Mouse (Mus musculus) mouse embryonic stem cell (cell line): ENCODE results near the gene Soat2.
"Not testable (repeated sequence)": the region's sequence is repeated elsewhere in the genome, so short reads cannot be mapped to it uniquely, and the experiment has no call there.

Source experiments
- in situ Hi-C, 2 experiments: fragments of 300-500 bp; cut with MboI; formaldehyde crosslinking; loops; 1 replicate in 1 of 2; 3 replicates in 1 of 2; pipeline ENCODE4 v1.14.3; 2019 to 2020; ENCODE audit warnings: low sequenced_read_pairs in 2 of 2, low pct_unique_long_range_greater_than_20kb in 1 of 2, mixed read lengths in 1 of 2; ENCODE audit not compliant: unreplicated experiment in 1 of 2

Soat2 gene

DNA sequence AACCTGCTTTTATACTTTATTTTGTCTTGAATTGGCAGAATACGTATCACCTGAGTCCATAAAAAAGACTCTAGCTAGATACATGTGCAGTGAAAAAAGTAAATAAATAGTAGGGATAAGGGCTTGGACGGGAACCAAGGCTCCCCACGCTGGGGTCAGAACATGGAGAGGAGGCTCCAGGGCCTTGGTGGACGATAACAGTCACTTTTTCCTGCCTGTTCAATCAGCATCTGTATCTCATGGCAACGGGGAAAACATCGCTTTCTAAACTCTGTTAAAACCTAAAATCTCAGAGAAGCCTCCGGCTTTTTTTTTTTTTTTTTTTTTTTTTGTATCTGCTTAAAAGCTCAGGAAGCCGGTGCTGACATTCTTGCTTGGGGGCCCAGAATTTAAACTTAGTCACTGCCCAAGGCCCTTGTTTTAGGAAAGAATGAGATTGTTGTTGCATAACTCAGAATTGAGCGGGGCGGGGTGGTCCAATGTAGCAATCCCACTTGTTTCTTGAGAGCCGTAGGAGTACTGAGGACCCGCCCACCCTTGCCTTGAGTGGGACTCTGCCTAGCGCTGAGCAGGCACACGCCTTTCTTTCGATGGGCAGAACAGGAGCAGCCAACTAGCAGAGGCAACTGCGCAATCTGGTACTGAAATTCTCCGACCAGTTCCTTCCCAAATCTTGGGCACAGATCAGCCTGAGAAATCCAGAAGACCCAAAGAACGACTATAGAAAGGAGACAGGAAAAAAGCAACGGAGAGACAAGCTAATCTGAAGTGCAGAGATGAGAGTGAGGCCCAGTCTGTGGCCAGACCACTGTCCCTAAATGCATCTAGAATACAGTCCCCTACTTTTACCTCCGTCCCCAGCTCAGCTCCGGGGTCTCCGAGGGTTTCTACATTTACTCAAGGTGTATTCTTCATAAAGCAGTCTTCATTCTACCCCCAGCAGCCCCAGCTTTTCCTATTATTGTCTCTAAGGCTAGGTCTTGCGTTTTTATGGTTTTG, 7.1 kb upstream of the Soat2 start:
- in situ Hi-C loops, result no loop called here

DNA sequence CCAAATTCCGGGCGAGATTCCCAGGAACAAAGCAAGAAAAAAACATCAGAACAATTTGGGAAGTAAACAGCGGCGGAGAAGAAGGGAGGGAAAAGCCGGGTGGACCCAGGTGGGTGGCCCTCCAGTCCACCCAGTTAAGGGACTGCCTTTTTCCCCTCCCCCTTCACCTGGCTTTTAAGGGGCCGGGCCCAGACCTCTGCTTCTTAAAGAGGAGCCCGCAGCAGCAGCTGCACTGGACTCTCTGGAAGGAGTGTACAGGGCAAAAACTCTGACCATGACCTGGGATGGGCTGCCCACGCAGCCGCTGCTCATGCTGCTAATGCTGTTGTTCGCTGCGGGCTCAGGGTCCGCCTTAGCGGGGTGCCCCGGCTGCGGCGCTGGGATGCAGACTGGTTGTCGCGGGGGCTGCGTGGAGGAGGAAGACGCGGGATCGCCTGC, 6.0 kb upstream of the Soat2 start, which contains the start of gene Igfbp6:
Gene Igfbp6 (plus strand): TSS at position 89 of the 438 bp plus-strand sequence.
- in situ Hi-C loops, result no loop called here

DNA sequence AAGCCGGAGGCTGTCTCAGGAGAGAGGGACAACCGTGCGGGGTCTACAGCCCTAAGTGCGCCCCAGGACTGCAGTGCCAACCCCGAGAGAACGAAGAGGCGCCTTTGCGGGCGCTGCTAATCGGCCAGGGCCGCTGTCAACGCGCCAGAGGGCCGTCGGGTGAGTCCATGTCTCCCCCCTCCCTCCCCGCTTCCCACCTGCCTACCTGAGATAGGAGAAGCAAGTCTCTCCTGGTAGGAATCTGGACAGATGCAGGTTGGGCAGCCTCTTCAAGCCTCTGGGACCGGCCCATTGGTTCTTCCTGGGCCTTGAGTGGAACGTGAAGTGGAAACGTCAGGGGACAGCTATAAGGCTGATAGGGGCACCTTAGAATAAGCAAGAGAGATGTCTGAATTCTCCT, 5.6 kb upstream of the Soat2 start:
- in situ Hi-C loops, result no loop called here

DNA sequence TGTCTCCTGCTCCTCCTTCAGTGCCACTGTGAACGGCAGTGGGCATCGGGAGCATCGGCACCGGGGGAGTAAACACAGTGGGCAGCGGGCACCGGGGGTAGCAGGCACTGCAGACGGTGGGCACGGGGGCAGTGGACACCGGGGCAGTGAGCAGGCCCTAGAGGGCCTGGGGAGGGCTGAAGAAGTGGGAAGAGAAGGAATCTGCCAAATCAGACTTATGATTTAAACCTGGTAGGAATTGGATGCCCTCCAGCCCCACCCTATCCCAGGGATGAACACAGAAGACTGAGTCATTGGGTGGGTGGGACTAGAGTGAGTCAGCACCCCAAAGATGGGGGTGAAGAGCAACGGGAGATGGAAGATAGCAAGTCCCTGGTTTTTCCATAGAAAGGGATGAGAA, 5.0 kb upstream of the Soat2 start:
- in situ Hi-C loops, result no loop called here

DNA sequence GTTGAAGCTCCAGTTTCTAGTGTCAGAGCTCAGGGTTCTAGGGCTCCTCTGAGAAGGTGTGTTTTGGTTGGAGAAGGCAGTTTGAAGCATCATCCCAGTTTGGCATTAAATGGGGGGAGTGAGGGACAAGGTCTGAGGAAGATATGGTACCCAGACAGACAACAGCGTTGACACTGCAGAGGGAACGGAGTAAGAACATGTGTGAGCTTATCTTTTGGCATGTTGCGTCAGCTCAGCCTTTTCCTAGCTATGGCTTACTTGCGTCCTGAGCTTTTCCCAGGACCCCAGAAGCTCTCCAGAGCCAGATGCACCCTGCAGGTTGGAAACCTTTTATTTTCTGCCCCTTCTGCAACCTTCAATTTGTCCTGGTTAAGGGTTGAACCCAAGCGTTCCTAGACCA, 4.2 kb upstream of the Soat2 start:
- in situ Hi-C loops, result no loop called here

DNA sequence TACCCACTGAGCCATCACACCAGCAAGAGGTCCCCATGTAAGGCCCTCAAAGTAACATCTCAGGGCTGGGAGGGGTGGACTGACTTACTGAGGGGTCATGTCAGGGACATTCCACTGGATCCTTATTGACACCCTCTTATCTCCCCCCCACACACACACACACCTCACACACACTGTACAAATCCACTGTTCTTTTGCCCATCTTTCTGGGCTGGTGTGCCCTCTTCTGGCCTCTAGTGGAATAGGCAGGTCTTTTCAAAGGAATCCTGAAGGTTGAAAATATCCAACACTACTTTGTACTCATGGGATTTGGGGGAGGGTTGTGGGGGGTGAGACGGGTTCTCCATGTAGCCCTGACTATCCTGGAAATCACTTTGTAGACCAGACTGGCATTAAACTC, 3.4 kb upstream of the Soat2 start:
- in situ Hi-C loops, result no loop called here

DNA sequence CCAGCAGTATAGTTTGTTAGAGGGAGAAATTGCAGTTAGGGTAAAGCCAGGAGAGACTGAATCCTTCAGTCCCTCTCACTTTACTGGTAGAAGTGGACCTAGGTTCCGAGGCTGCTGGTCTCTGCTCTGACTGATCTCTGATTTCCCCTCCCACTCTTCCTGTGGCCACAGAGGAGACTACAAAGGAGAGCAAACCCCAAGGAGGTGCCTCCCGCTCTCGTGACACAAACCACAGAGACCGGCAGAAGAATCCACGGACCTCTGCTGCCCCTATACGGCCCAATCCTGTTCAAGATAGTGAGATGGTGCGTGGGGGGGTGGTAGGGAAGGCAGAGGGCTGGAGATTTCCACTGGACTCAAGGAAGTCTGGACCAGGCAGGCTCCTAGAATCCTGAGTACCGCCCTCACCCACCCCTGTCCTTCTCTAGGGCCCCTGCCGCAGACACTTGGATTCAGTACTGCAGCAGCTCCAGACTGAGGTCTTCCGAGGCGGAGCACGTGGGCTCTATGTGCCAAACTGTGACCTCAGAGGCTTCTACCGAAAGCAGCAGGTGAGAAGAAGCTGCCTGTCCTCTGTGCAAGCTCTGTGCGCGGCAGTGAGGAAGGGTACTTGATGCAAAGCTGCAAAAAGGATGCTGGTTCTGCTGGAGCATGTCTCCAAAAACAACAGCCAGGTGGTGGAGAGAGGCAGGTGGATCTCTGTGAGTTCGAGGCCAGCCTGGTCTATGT, 2.5 kb upstream of the Soat2 start:
- in situ Hi-C loops, result no loop called here

DNA sequence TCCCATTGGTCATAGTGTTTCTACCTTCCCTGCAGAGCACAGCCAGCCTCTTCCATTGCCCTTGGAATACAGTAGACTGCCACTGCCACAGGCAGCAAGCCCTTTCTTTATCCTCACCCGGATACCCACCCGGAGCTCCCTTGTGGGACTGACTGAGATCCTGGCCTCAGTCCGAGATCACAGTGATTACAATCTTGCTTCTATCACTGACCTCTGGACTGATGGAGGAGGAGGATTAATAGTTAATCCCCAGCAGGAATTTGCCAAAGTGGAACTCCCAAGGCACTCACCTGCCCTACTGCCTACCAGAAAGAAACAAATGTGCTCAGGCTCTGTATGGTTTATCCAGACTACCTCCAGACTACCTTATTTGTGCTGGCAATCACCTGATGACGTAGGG, 765 bp upstream of the Soat2 start:
- in situ Hi-C loops, result no loop called here

DNA sequence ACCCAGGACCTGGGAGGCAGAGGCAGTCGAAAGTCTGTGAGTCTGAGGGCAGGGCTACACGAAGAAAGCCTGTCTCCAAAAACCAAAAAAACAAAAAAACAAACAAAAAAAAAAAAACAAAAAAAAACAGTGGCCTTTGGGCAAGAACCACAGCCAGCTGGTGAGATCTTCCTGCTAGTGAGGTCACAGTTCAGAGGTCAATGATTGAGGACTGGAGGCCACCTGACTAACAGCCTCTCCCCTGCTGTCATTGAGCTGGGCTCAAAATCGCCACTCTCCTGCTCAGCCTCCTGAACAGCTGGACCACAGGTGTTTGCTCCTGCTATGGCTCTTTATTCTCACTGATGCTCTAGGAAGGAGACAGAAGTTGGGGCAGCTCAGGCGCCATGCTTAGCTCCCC, 2.3 kb downstream of the Soat2 start:
- in situ Hi-C loops, result no loop called here

DNA sequence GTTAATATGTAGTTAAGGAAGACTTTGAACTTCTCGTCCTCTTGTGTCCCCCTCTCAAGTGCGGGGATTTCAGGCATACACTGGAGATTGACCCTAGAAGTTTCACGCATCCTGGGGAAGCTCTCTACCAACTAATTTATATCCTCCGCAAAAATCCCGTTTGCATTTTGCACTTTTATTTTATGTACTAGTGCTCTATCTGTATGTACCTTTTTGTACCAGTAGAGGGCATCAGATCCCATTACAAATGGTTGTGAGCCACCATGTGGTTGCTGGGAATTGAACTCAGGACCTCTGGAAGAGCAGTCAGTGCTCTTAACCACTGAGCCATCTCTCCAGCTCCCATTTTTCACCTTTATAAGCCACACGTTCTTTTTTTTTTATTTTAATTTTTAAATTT, 4.7 kb downstream of the Soat2 start:
- in situ Hi-C loops, result not testable (repeated sequence)

DNA sequence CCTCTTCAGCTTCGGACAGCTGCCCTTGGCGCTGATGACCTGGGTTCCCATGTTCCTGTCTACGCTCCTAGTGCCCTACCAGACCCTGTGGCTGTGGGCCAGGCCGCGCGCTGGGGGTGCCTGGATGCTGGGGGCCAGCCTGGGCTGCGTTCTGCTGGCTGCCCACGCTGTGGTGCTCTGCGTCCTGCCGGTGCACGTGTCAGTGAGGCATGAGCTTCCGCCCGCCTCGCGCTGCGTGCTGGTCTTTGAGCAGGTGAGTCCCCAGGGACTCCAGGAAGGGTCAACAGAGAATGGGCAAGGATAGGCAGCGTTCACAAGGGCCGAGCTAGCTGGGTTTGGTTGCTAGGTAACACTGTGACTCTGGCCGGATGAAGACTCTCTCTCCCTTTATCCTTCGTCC, 6.5 kb downstream of the Soat2 start:
- in situ Hi-C loops, result no loop called here

DNA sequence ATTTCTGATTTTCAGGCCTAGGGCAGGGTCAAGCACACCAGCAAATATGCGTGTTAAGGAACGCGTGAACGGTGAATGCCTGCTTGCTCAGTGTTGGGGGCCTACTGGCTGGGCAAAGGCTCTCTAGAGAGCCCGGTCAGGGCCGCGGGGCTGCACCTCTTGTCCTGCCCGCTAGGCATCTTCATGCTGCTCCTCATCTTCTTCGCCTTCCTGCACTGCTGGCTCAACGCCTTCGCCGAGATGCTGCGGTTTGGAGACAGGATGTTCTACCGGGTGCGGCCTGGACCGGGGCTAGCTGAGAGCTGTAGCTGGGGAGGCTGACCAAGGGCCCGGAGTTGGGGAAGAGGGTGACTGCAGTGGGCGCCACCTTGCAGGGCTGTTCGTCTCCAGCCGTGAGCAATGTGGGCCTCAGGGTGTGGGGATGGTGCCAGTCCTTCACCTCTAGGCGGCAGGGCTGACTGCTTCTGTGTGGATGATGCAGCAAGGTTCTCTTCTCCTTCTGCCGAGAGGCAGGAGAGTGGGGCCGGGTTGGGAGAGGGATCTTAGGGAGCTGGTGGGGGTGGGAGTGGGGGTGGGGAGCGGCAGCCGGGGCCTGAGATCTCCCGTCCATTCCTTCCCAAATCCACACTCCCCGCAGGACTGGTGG, 10.2 kb downstream of the Soat2 start:
- in situ Hi-C loops, result no loop called here

DNA sequence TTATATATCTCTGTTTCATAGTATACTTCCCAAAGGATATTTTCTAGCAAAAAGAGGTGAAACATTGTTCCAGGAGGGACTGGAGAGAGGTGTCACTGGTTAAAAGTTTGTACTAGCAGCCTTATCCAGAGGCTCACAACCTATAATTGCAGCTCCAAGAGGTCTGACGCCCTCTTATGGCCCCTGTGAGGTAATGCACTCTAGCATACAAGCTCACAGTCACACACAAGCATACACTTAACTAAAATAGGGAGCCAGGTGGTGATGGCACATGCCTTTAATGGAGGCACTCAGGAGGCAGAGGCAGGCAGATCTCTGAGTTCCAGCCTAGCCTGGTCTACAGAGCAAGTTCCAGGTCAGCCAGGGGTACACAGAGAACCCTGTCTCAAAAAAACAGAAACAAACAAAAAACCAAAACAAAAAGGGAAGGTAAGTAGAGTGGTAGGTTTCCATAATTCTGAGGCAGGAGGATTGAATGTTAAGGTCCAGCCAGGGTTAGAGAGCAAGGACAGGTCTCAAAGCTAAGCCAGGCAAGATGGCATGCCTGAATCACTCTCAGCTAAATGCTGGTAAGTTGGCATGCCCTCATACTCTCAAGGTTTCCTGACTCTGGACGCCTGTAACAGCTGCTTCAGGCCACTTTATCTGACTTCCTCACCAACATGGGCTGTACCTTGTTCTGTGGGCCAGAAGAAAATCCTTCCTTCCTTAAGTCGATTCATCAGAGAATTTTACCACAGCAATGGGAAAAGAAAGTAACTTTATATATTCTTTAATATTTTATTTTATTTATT, 13.8 kb downstream of the Soat2 start:
- in situ Hi-C loops, result no loop called here

DNA sequence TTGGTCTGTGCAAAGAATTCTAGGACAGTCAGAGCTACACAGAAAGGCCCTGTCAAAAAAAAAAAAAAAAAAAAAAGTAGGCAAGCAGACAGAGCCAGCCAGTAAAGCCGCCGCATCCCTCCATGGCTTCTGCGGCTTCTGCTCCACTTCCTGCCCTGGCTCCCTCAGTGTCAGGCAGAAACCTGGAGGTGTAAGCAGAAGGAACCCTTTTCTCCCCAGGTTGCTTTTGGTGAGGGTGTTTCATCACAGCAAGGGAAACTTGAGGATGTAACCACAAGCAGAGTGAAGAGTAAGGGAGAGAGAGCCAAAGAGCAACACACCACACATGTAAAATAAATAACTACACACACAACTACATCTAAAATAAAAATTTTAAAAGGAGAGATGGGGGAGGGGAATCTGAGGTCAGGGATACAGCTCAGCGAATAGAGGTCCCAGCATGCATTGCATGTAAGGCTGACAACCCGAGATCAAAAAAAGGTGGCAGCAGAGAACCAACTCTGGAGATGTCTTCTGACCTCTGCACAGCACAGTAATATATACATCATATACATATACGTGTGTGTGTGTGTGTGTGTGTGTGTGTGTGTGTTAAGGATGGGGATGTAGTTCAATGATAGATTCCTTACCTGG, 15.3 kb downstream of the Soat2 start:
- in situ Hi-C loops, result no loop called here

DNA sequence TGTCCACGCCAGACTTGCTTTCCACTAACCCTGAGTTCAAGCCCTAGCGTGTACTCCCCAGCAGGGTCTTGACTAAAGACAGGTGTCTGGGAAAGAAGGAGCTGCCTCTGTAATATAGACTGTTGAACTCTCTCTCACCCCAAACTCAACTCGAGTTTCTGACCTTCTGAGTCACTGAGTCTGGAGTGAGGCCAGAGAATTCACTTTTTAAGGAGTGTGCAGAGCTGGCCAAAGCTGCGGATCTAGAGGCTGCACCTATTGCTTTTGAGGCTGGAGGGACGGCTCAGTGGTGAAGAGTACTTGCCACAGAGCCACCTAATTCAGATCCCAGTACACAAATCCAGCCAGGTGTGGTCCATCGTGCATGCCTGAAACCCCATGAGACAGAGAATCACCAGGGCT, 17.3 kb downstream of the Soat2 start:
- in situ Hi-C loops, result no loop called here

DNA sequence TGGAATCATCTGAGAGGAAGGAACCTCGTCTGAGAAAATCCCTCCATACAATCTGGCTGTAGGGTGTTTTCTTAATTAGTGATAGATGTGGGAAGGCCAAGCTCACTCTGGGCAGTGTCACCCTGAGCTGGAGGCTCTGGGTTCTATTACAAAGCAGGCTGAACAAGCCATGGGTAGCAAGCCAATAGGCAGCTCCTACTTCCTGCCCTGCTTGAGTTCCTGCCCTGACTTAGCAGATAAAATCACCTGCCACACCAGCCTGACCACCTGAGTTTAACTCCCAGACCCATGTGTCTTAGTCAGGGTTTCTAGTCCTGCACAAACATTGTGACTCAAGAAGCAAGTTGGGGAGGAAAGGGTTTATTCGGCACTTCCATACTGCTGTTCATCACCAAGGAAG, 18.7 kb downstream of the Soat2 start:
- in situ Hi-C loops, result no loop called here

DNA sequence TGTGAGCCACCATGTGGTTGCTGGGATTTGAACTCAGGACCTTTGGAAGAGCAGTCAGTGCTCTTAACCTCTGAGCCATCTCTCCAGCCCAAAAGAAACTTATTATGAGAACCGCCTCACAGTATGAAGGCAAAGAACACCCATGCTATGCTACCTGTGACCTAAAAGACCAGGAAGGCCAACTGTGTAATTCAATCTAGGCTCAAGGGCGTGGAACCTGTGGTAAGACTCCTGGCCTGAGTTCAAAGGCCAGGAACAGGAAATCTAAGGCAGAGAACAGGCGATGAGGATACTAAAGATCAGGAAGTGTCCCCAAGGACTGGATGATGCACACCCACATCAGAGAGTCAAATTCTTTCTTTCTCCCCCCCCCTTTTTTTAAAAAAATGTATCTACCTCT, 23.3 kb downstream of the Soat2 start:
- in situ Hi-C loops, result no loop called here

DNA sequence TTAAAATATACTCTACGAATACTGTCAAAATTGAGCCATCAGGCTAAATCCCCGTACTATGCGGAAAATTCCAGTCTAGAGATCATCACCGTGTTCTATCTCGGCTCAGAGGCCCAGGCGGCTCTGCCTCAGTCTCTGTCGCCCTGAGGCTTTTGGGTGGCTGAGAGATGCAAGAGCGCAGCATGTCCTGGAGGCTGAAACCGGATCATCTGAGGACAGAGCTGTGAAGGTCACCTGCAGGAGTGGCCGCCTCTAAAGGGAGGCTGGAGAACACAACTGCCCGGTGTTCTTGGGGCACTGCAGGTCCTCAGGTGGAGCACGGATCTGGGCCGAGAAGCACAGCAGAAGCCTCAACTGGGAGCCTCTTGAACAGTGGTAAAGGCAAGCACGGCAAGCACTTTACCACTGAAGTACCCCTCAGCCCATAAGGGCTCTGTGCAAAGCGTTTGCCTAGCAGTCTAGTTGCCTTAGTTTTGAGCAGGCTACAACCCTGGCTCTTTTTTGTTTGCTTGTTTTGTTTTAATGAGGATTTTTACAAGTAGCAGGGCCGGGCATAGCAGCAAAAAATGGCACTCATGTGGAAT, 25.5 kb downstream of the Soat2 start:
- in situ Hi-C loops, result loop anchor here in 1 of 2 experiments (5.0 kb wide), 1 partner anchor 46 kb away; no protein-coding TSS in a partner anchor
